ENCODE assay signal across 14 mouse cellular contexts in the genomic region with DNA sequence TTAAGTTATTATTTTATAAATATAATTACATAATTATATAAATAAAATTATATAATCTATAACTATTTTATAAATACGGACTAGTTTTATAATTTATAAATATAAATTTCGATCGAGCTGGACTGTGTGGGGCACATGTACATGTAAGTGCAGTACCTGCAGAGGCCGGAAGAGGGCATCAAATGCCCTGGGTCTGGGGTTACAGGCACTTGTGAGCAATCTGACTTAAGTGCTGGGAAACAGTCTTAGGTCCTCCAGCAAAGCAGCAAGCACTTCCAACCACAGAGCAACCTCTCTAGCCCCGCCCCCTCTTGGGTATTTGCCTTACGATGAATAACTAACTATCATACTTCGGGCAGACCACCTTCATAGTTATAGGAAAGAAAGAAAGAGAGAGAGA.
"Had no signal": no experiment of that assay in that cellular context is flagged by ENCODE, and none has a peak within 500 bp of the region (broad histone marks: within the 10 kb centered on the region; RNA-seq: fewer than 3 reads in every experiment).

No protein-coding gene starts in this region.

- H3K9ac ChIP-seq: liver, embryonic 15.5 days; neural tube, embryonic 12.5 days had no signal

- ATAC-seq: intestine, embryonic 16.5 days; lung, postnatal 0 days had no signal

- H3K27ac ChIP-seq: left cerebral cortex, adult 2 months; limb, embryonic 10.5 days; liver, embryonic 15.5 days; neural tube, embryonic 12.5 days had no signal

- H3K27me3 ChIP-seq: liver, embryonic 15.5 days; neural tube, embryonic 12.5 days had no signal

- H3K4me3 ChIP-seq: left cerebral cortex, adult 2 months; limb, embryonic 10.5 days; liver, embryonic 15.5 days; neural tube, embryonic 12.5 days had no signal

- H3K4me2 ChIP-seq: liver, embryonic 11.5 days; liver, embryonic 15.5 days; neural tube, embryonic 12.5 days had no signal

- H3K36me3 ChIP-seq: limb, embryonic 10.5 days; liver, embryonic 15.5 days; neural tube, embryonic 12.5 days had no signal

- DNase-seq: kidney, adult 9 months; kidney, postnatal 10 days; lung, adult 2 months; lung, postnatal 36 days; midbrain, embryonic 14.5 days; thymus, adult 2 months; thymus, postnatal 25 days had no signal

- H3K4me1 ChIP-seq: liver, embryonic 15.5 days had no signal

- H3K9me3 ChIP-seq: limb, embryonic 10.5 days; neural tube, embryonic 12.5 days had no signal
